Mouse (Mus musculus) hindbrain, embryonic 15.5 days (tissue): ENCODE measurements at regions not wholly inside any gene's neighbourhood (a gene's known extent, or its start where the extent isn't known, plus 50 kb on each side); places are given as distances from the start of the nearest gene placed in this dataset.

ENCODE experiments used
- ATAC-seq: fragments of 200-750 bp; cut with Nextera tagmentation; 2 replicates; pipeline ENCODE4 v1.8.0; 2017; ENCODE audit warnings: low read depth, moderate number of reproducible peaks, moderate TSS enrichment; ENCODE audit not compliant: low FRiP score
- H3K27ac ChIP-seq: fragments of 300-500 bp; sonication (generic); replicated peaks from 2 replicates; pipeline ENCODE4 v1.5.1; 2015; ENCODE audit warnings: mild to moderate bottlenecking, inconsistent platforms
- H3K27me3 ChIP-seq: fragments of 300-500 bp; sonication (generic); 2 replicates; pipeline ENCODE4 v1.6.1; 2015; ENCODE audit warnings: control low read depth, inconsistent platforms
- H3K36me3 ChIP-seq: fragments of 300-500 bp; sonication (generic); 2 replicates; pipeline ENCODE4 v1.6.1; 2015; ENCODE audit warnings: control low read depth, inconsistent platforms
- H3K4me1 ChIP-seq: fragments of 300-500 bp; sonication (generic); replicated peaks from 2 replicates; pipeline ENCODE4 v1.6.1; 2015; ENCODE audit warnings: control low read depth, inconsistent platforms
- H3K4me2 ChIP-seq: fragments of 300-500 bp; sonication (generic); 2 replicates; pipeline ENCODE4 v1.6.1; 2015; ENCODE audit warnings: moderate library complexity, mild to moderate bottlenecking, inconsistent platforms
- H3K4me3 ChIP-seq: fragments of 300-500 bp; sonication (generic); 2 replicates; pipeline ENCODE4 v1.5.1; 2015; ENCODE audit warnings: mild to moderate bottlenecking, inconsistent platforms
- H3K9ac ChIP-seq: fragments of 300-500 bp; sonication (generic); 2 replicates; pipeline ENCODE4 v1.6.1; 2015; ENCODE audit warnings: inconsistent platforms
- H3K9me3 ChIP-seq: fragments of 300-500 bp; sonication (generic); 2 replicates; pipeline ENCODE4 v1.6.1; 2016; ENCODE audit warnings: control low read depth, inconsistent platforms
- WGBS: fragments of 180-500 bp; shearing (Covaris S2); methylation state at CpG from one replicate; pipeline ENCODE4 v1.1.7; 2015; 5-methylcytosine and 5-hydroxymethylcytosine counted together

- H3K27me3 ChIP-seq = no peaks in the 10 kb centered on the region
- 66% methylated on average over 14 of the region's 14 CpGs for WGBS
- no peaks in the 10 kb centered on the region for H3K4me1 ChIP-seq
- no peaks in the 10 kb centered on the region for H3K36me3 ChIP-seq
- ATAC-seq = peak; percentile 95
- no peak overlapping the region for H3K4me3 ChIP-seq
- H3K27ac ChIP-seq = peak overlapping the region; percentile 65
- H3K9me3 ChIP-seq = no peaks in the 10 kb centered on the region
- H3K9ac ChIP-seq = no peak overlapping the region
- H3K4me2 ChIP-seq = peak overlapping the region; percentile 13; the same call in 1 of the 2 replicates
Observed at GRCm38 (mm10) chr12:51118021-51118694, 229.7 kb upstream of the G2e3 start.

- ATAC-seq = peak; percentile 90
- no peaks in the 10 kb centered on the region for H3K4me1 ChIP-seq
- H3K4me2 ChIP-seq = peak overlapping the region; percentile 13; the same call in 1 of the 2 replicates
- H3K4me3 ChIP-seq = no peak overlapping the region
- no peaks in the 10 kb centered on the region for H3K27me3 ChIP-seq
- no peaks in the 10 kb centered on the region for H3K36me3 ChIP-seq
- no peaks in the 10 kb centered on the region for H3K9me3 ChIP-seq
- no peak overlapping the region for H3K9ac ChIP-seq
- 61% methylated on average over 8 of the region's 8 CpGs for WGBS
- H3K27ac ChIP-seq = peak overlapping the region; percentile 65
Observed at GRCm38 (mm10) chr12:51117436-51118020, 230.3 kb upstream of the G2e3 start.

GRCm38 (mm10) chr12:51111811-51112210, 236.1 kb upstream of the G2e3 start:
- H3K27ac ChIP-seq = no peak overlapping the region
- 0 out of 2 replicates have a peak, but pooled peaks cover 4% of the 10 kb centered on the region for H3K4me1 ChIP-seq
- 40% methylated on average over 4 of the region's 4 CpGs for WGBS
- H3K4me2 ChIP-seq = no peak overlapping the region
- no peak overlapping the region for H3K4me3 ChIP-seq
- H3K27me3 ChIP-seq = no peaks in the 10 kb centered on the region
- no peak overlapping the region for H3K9ac ChIP-seq
- no peak for ATAC-seq
- no peaks in the 10 kb centered on the region for H3K9me3 ChIP-seq
- H3K36me3 ChIP-seq = no peaks in the 10 kb centered on the region

DNA sequence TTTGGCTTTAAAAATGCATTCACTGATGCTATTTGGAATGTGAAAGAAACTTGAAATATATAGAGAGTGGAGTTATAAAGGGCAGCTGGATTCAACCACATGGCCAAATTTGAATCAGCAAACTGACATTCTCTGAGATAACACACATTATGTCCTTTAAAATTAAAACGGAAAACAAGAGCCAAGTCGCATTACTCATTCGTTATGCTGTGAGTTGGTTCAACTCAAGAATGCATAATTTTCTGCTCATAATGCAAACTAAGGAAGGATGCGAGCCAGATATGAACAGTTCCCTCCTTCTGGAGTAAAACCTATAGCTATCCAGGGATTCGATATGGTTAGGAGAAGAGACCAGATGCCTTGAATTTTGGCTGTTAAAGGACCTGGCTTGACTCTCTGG, 239.8 kb upstream of the G2e3 start:
- H3K9ac ChIP-seq = no peak overlapping the region
- no peak overlapping the region for H3K4me2 ChIP-seq
- 91% methylated on average over 5 of the region's 5 CpGs for WGBS
- no peak for ATAC-seq
- 0 out of 2 replicates have a peak, but pooled peaks cover 4% of the 10 kb centered on the region for H3K4me1 ChIP-seq
- H3K36me3 ChIP-seq = no peaks in the 10 kb centered on the region
- no peaks in the 10 kb centered on the region for H3K9me3 ChIP-seq
- no peak overlapping the region for H3K27ac ChIP-seq
- H3K27me3 ChIP-seq = no peaks in the 10 kb centered on the region
- no peak overlapping the region for H3K4me3 ChIP-seq

- Histone ChIP-seq H3K36me3 (no peaks in the 10 kb centered on the region), H3K27ac (no peak overlapping the region), H3K4me1 (no peaks in the 10 kb centered on the region), H3K9me3 (no peaks in the 10 kb centered on the region), H3K4me3 (no peak overlapping the region), H3K27me3 (no peaks in the 10 kb centered on the region), H3K9ac (no peak overlapping the region), H3K4me2 (no peak overlapping the region)
- ATAC-seq = no peak
- 90% methylated on average over 4 of the region's 4 CpGs for WGBS
Observed at GRCm38 (mm10) chr12:51103541-51104042, 244.3 kb upstream of the G2e3 start.

DNA sequence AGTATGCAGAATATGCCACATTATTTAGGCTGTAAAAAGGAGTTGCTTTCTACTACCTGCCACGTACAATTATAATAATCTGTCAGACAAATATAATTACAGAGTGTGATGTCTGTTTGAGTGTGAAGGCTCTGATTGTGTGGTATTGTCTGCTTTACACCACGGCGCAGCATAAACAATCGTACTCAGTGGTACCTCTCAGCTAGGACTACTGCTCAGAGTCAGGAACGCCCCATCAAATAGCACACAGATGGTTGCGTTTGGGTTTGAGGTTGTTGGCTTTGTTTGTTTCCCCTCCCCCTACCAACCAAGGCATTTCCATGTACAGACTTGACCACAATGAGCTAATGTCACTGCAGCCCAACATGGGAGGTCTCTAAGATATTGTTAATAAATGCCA, 246.2 kb upstream of the G2e3 start:
- no peak overlapping the region for H3K4me3 ChIP-seq
- H3K9me3 ChIP-seq = no peaks in the 10 kb centered on the region
- no peak overlapping the region for H3K9ac ChIP-seq
- H3K4me1 ChIP-seq = no peaks in the 10 kb centered on the region
- H3K27me3 ChIP-seq = no peaks in the 10 kb centered on the region
- no peak overlapping the region for H3K4me2 ChIP-seq
- no peak overlapping the region for H3K27ac ChIP-seq
- no peak for ATAC-seq
- WGBS = 86% methylated on average over 6 of the region's 6 CpGs
- H3K36me3 ChIP-seq = no peaks in the 10 kb centered on the region

DNA sequence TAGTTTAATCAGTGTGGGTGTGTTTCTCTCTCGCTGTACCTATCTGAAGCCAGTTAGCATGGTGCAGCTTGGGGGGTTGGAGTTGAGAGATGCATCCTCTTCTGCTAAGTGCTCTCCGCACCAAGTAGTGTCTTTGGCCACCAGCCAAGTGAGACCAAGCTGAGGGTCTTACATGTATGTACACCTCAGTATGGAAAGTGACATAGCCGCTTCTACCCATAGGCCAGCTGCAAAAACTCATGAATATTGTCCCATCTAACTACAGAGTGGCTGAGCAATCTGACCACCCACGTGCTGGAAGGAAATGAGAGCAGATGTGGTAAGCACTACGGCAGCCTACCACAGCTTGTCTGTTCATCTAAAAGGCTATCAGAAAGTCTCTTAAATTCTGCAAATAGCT, 247.0 kb upstream of the G2e3 start:
- WGBS = 81% methylated on average over 5 of the region's 5 CpGs
- Histone ChIP-seq H3K36me3 (no peaks in the 10 kb centered on the region), H3K9ac (no peak overlapping the region), H3K27me3 (no peaks in the 10 kb centered on the region), H3K27ac (no peak overlapping the region), H3K9me3 (no peaks in the 10 kb centered on the region), H3K4me3 (no peak overlapping the region), H3K4me1 (no peaks in the 10 kb centered on the region), H3K4me2 (no peak overlapping the region)
- ATAC-seq = no peak

DNA sequence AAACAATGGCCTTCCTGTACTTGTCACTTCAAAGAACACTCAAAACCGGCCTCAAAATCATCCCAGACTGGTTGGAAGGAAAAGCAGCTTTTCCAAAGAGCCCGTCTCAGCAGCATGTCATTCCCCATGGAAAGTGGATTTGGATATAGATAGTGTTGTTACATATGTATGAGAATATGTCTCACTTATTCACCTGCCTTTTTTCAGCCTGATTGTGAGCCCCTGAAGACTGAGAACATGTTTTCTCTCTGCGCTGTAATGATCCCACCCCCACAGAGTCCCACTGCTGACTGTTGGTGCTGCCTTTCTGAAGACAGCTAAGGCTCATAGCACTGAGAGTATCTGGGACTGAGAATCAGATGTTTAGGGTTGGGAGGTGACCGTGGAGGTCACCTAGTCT, 251.9 kb upstream of the G2e3 start:
- H3K36me3 ChIP-seq = no peaks in the 10 kb centered on the region
- WGBS = 76% methylated on average over 4 of the region's 4 CpGs
- no peak overlapping the region for H3K27ac ChIP-seq
- H3K9me3 ChIP-seq = no peaks in the 10 kb centered on the region
- ATAC-seq = no peak
- H3K4me1 ChIP-seq = no peaks in the 10 kb centered on the region
- no peaks in the 10 kb centered on the region for H3K27me3 ChIP-seq
- H3K9ac ChIP-seq = no peak overlapping the region
- H3K4me2 ChIP-seq = no peak overlapping the region
- no peak overlapping the region for H3K4me3 ChIP-seq

DNA sequence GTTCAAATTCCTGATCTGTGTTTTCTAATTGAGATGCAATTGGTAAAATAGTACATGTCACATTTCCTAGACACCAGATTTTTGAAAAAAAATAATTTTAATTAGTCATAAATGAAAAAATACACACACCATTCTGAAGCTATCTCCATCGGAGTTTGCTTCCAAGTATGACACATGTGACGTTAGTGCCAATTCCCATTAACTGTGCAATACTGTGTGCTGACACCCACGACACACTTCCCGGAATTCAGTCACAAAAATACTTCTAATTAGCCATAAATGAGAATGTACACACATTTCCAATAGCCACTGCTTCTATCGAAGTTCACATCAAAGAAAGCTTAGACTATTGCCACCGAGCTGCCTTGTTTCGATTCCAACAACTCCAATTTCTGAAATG, 258.5 kb upstream of the G2e3 start:
- no peak overlapping the region for H3K27ac ChIP-seq
- no peak for ATAC-seq
- H3K27me3 ChIP-seq = no peaks in the 10 kb centered on the region
- no peaks in the 10 kb centered on the region for H3K36me3 ChIP-seq
- no peak overlapping the region for H3K4me3 ChIP-seq
- H3K4me2 ChIP-seq = no peak overlapping the region
- WGBS = 83% methylated on average over 7 of the region's 7 CpGs
- H3K9ac ChIP-seq = no peak overlapping the region
- H3K4me1 ChIP-seq = no peaks in the 10 kb centered on the region
- no peaks in the 10 kb centered on the region for H3K9me3 ChIP-seq

DNA sequence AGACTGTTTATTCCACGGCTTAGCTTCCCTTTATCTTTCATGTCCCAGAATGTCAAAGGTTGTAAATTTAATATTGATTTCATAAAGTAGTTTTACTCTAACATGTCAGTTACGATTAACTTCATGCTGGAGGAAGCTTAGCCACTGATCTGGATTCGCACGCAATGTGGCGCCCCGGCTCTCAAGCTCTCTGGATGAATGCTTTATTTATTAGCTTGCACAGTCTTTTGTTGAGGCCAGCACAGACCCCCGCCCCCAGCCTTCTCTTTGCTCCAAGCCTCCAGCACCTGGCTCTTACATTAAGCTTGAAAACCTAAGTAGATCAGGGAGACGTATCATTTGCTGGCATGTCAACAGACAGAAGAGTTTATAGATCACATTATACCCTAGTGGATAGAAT, 266.1 kb upstream of the G2e3 start:
- H3K27me3 ChIP-seq = no peaks in the 10 kb centered on the region
- H3K9me3 ChIP-seq = no peaks in the 10 kb centered on the region
- no peak overlapping the region for H3K4me3 ChIP-seq
- no peak overlapping the region for H3K4me2 ChIP-seq
- no peaks in the 10 kb centered on the region for H3K36me3 ChIP-seq
- H3K4me1 ChIP-seq = 0 out of 2 replicates have a peak, but pooled peaks cover 3% of the 10 kb centered on the region
- 34% methylated on average over 8 of the region's 8 CpGs for WGBS
- peak; percentile 63; the same call in 1 of the 2 replicates for ATAC-seq
- no peak overlapping the region for H3K9ac ChIP-seq
- H3K27ac ChIP-seq = no peak overlapping the region

- 91% methylated on average over 1 of the region's 1 CpGs for WGBS
- no peak overlapping the region for H3K27ac ChIP-seq
- no peaks in the 10 kb centered on the region for H3K36me3 ChIP-seq
- H3K27me3 ChIP-seq = no peaks in the 10 kb centered on the region
- no peaks in the 10 kb centered on the region for H3K9me3 ChIP-seq
- H3K4me2 ChIP-seq = no peak overlapping the region
- H3K4me3 ChIP-seq = no peak overlapping the region
- no peaks in the 10 kb centered on the region for H3K4me1 ChIP-seq
- no peak for ATAC-seq
- no peak overlapping the region for H3K9ac ChIP-seq
Observed at GRCm38 (mm10) chr12:51073503-51073902, 274.4 kb upstream of the G2e3 start.

GRCm38 (mm10) chr12:51060931-51061330, 286.9 kb upstream of the G2e3 start:
- H3K36me3 ChIP-seq = no peaks in the 10 kb centered on the region
- no peak overlapping the region for H3K4me3 ChIP-seq
- WGBS = 84% methylated on average over 3 of the region's 3 CpGs
- H3K4me1 ChIP-seq = 0 out of 2 replicates have a peak, but pooled peaks cover 4% of the 10 kb centered on the region
- ATAC-seq = no peak
- no peak overlapping the region for H3K4me2 ChIP-seq
- H3K27ac ChIP-seq = no peak overlapping the region
- H3K9me3 ChIP-seq = no peaks in the 10 kb centered on the region
- H3K27me3 ChIP-seq = no peaks in the 10 kb centered on the region
- no peak overlapping the region for H3K9ac ChIP-seq
